12 mouse cellular contexts compared by ENCODE assay signal in genomic region chr2:29621636-29622035, GRCm38 (mm10). TPM values are rescaled to one million over a fixed set of nuclear protein-coding genes. Genes with fewer than 3 reads are reported as not detected.
DNase-seq lines count a peak whose midpoint lies in the region; ATAC-seq and TF ChIP-seq lines count a peak whose summit lies in the region.
"Had no signal": no experiment of that assay in that cellular context is flagged by ENCODE, and none has a peak within 500 bp of the region (broad histone marks: within the 10 kb centered on the region; RNA-seq: fewer than 3 reads in every experiment).

No protein-coding gene starts in this region.

- no peaks in the 10 kb centered on the region for H3K27me3 ChIP-seq in intestine, embryonic 14.5 days (replicated peaks; ENCODE audit: control insufficient read depth, insufficient read depth, low read length)
- H3K27me3 ChIP-seq in intestine, postnatal 0 days (replicated peaks; ENCODE audit: control insufficient read depth, insufficient read depth, low read length), result no peaks in the 10 kb centered on the region
- no peaks in the 10 kb centered on the region for H3K27me3 ChIP-seq in CH12.LX (replicated peaks)
- H3K27me3 ChIP-seq in embryonic facial prominence, embryonic 13.5 days, result no peaks in the 10 kb centered on the region
- H3K27me3 ChIP-seq in liver, embryonic 11.5 days (replicated peaks; ENCODE audit: control insufficient read depth, insufficient read depth, low read length), result no peaks in the 10 kb centered on the region

- H3K27ac ChIP-seq in intestine, embryonic 14.5 days (ENCODE audit: low read depth), result no peak overlapping the region
- H3K27ac ChIP-seq in intestine, postnatal 0 days (ENCODE audit: low read depth, low read length), result no peak overlapping the region
- peak overlapping the region; percentile 99 for H3K27ac ChIP-seq in CH12.LX (ENCODE audit: insufficient read depth, low read depth)
- H3K27ac ChIP-seq in embryonic facial prominence, embryonic 13.5 days, result no peak overlapping the region
- H3K27ac ChIP-seq in liver, embryonic 11.5 days (ENCODE audit: low read depth, low read length), result no peak overlapping the region

- TF ChIP-seq RAD21 in CH12.LX (IDR thresholded peaks at IDR 0.05; ENCODE audit: low read depth, low read length), result no peak

- H3K4me3 ChIP-seq in intestine, embryonic 14.5 days (ENCODE audit: low read depth, low read length), result no peak overlapping the region
- H3K4me3 ChIP-seq in intestine, postnatal 0 days (ENCODE audit: low read depth, low read length), result no peak overlapping the region
- H3K4me3 ChIP-seq in CH12.LX (replicated peaks in 1 of 3; ENCODE audit: low read depth in 2 of 3, low read length in 2 of 3, poor library complexity in 1 of 3), result peak overlapping the region; percentile 83 to 96 (median 93)
- H3K4me3 ChIP-seq in embryonic facial prominence, embryonic 13.5 days, result no peak overlapping the region
- no peak overlapping the region for H3K4me3 ChIP-seq in liver, embryonic 11.5 days (ENCODE audit: low read depth, low read length)

- TF ChIP-seq CTCF in intestine, postnatal 0 days (IDR thresholded peaks at IDR 0.05; ENCODE audit: low read depth), result no peak
- TF ChIP-seq CTCF in CH12.LX (conservative IDR thresholded peaks at IDR 0.05 in 1 of 2, IDR thresholded peaks at IDR 0.05 in 1 of 2; ENCODE audit: low read depth in 2 of 2, low read length in 2 of 2), result no peak

- 83% methylated on average over 3 of the region's 3 CpGs for WGBS in intestine, embryonic 14.5 days
- WGBS in intestine, postnatal 0 days, result 90% methylated on average over 3 of the region's 3 CpGs
- WGBS in embryonic facial prominence, embryonic 13.5 days, result 75% methylated on average over 3 of the region's 3 CpGs
- 78% methylated on average over 3 of the region's 3 CpGs for WGBS in liver, embryonic 11.5 days

- peak; percentile 21; the same call in 1 of the 2 replicates for TF ChIP-seq POLR2A in CH12.LX (IDR thresholded peaks at IDR 0.05; ENCODE audit: low read depth, low read length)

- no peak for ATAC-seq in intestine, embryonic 14.5 days (replicated peaks; ENCODE audit: low FRiP score, low TSS enrichment, low read depth)
- ATAC-seq in intestine, postnatal 0 days, result no peak
- ATAC-seq in embryonic facial prominence, embryonic 13.5 days (ENCODE audit: insufficient number of reproducible peaks, insufficient read depth, low FRiP score, low TSS enrichment, low read depth), result no peak
- ATAC-seq in liver, embryonic 11.5 days (replicated peaks; ENCODE audit: low FRiP score), result no peak

- H3K36me3 ChIP-seq in intestine, embryonic 14.5 days (ENCODE audit: control insufficient read depth, insufficient read depth, low read length), result no peaks in the 10 kb centered on the region
- no peaks in the 10 kb centered on the region for H3K36me3 ChIP-seq in intestine, postnatal 0 days (ENCODE audit: control insufficient read depth, insufficient read depth)
- H3K36me3 ChIP-seq in CH12.LX (replicated peaks in 1 of 2; ENCODE audit: control insufficient read depth in 1 of 2, insufficient read depth in 1 of 2, low read length in 1 of 2), result peaks cover 10 to 32% of the 10 kb centered on the region in 2 experiments
- no peaks in the 10 kb centered on the region for H3K36me3 ChIP-seq in embryonic facial prominence, embryonic 13.5 days
- no peaks in the 10 kb centered on the region for H3K36me3 ChIP-seq in liver, embryonic 11.5 days (ENCODE audit: control insufficient read depth, insufficient read depth, low read length)

- dilution Hi-C loops in CH12.LX (cut with MboI; ENCODE audit: extremely low pct_ligation_motif_present, extremely low pct_unique_long_range_greater_than_20kb, low sequenced_read_pairs), result no loop called here

- peaks cover 61% of the 10 kb centered on the region for H3K79me2 ChIP-seq in CH12.LX (replicated peaks; ENCODE audit: control insufficient read depth, extremely low read depth, insufficient read depth, poor library complexity, severe bottlenecking)

- no peak overlapping the region for H3K9ac ChIP-seq in intestine, embryonic 14.5 days (ENCODE audit: low read length)
- H3K9ac ChIP-seq in intestine, postnatal 0 days (ENCODE audit: low read depth, low read length), result no peak overlapping the region
- H3K9ac ChIP-seq in CH12.LX (ENCODE audit: insufficient read depth, low read depth), result peak overlapping the region; percentile 97
- H3K9ac ChIP-seq in embryonic facial prominence, embryonic 13.5 days, result peak overlapping the region; percentile 54; the same call in 1 of the 2 replicates
- no peak overlapping the region for H3K9ac ChIP-seq in liver, embryonic 11.5 days (ENCODE audit: low read depth, low read length)

- in situ Hi-C loops in CH12.LX (cut with MboI; ENCODE audit: low pct_ligation_motif_present, low pct_unique_long_range_greater_than_20kb, low sequenced_read_pairs), result no loop called here

- peaks cover 20% of the 10 kb centered on the region; the same call in 1 of the 2 replicates for H3K4me1 ChIP-seq in intestine, embryonic 14.5 days (replicated peaks; ENCODE audit: control insufficient read depth, insufficient read depth, low read length)
- peaks cover 14% of the 10 kb centered on the region for H3K4me1 ChIP-seq in intestine, postnatal 0 days (replicated peaks; ENCODE audit: control insufficient read depth, insufficient read depth, low read length)
- H3K4me1 ChIP-seq in CH12.LX (ENCODE audit: control insufficient read depth in 1 of 2, insufficient read depth in 2 of 2), result peaks cover 39 to 58% of the 10 kb centered on the region in 2 experiments
- H3K4me1 ChIP-seq in embryonic facial prominence, embryonic 13.5 days, result peaks cover 26% of the 10 kb centered on the region
- peaks cover 50% of the 10 kb centered on the region for H3K4me1 ChIP-seq in liver, embryonic 11.5 days (replicated peaks; ENCODE audit: control insufficient read depth, insufficient read depth, low read length)

- DNase-seq in intestine, embryonic 14.5 days (ENCODE audit: low spot score), result no peak
- DNase-seq in CH12.LX (ENCODE audit: extremely low read depth), result no peak
- DNase-seq in liver, embryonic 11.5 days (ENCODE audit: low spot score), result no peak
- DNase-seq in right cerebral cortex, adult 18-20 months, result no peak
- DNase-seq in ovary, adult 18-20 months (ENCODE audit: low spot score), result no peak
- DNase-seq in frontal cortex, postnatal 36 days (ENCODE audit: low spot score in 2 of 2), result no peak
- DNase-seq: adrenal gland, adult 8-10 months; cerebellum, adult 2 months; kidney, adult 8-10 months; left cerebral cortex, postnatal 4 days had no signal

- TF ChIP-seq EP300 in CH12.LX (IDR thresholded peaks at IDR 0.05; ENCODE audit: low read length), result no peak

- H3K9me3 ChIP-seq in intestine, embryonic 14.5 days (ENCODE audit: control insufficient read depth, low read length), result no peaks in the 10 kb centered on the region
- H3K9me3 ChIP-seq in intestine, postnatal 0 days (ENCODE audit: control insufficient read depth), result no peaks in the 10 kb centered on the region
- H3K9me3 ChIP-seq in CH12.LX (replicated peaks; ENCODE audit: low read length), result no peaks in the 10 kb centered on the region
- no peaks in the 10 kb centered on the region for H3K9me3 ChIP-seq in embryonic facial prominence, embryonic 13.5 days
- no peaks in the 10 kb centered on the region for H3K9me3 ChIP-seq in liver, embryonic 11.5 days (ENCODE audit: control insufficient read depth, low read length)

- H3K4me2 ChIP-seq in intestine, embryonic 14.5 days (ENCODE audit: low read length), result peak overlapping the region; percentile 56; the same call in 1 of the 2 replicates
- H3K4me2 ChIP-seq in intestine, postnatal 0 days (replicated peaks; ENCODE audit: low read depth), result no peak overlapping the region
- peak overlapping the region; percentile 94 for H3K4me2 ChIP-seq in CH12.LX (ENCODE audit: insufficient read depth, low read depth, poor library complexity, severe bottlenecking)
- peak overlapping the region; percentile 79; the same call in 1 of the 2 replicates for H3K4me2 ChIP-seq in embryonic facial prominence, embryonic 13.5 days
- H3K4me2 ChIP-seq in liver, embryonic 11.5 days, result peak overlapping the region; percentile 78

TF ChIP-seq in CH12.LX, 34 proteins besides CTCF, POLR2A, EP300 and RAD21:
- TF ChIP-seq TBP (conservative IDR thresholded peaks at IDR 0.05; ENCODE audit: low read depth, low read length) (no peak), HCFC1 (IDR thresholded peaks at IDR 0.05; ENCODE audit: low read depth, low read length) (no peak), UBTF (IDR thresholded peaks at IDR 0.05; ENCODE audit: low read depth, low read length) (no peak), MAFK (IDR thresholded peaks at IDR 0.05; ENCODE audit: insufficient replicate concordance, low read length) (no peak), NRF1 (IDR thresholded peaks at IDR 0.05; ENCODE audit: low read depth, low read length) (no peak), E2F4 (IDR thresholded peaks at IDR 0.05; ENCODE audit: insufficient replicate concordance, low read depth, low read length) (no peak), ZMIZ1 (IDR thresholded peaks at IDR 0.05; ENCODE audit: low read depth, low read length) (no peak)

RNA-seq across cellular contexts. Expression of gene Rapgef1, which starts 2.1 kb away (rescaled TPM):
- 15.1 and 15.7 TPM in 2 replicates for polyA plus RNA-seq in intestine, embryonic 14.5 days (2014; fragmentation: Nextera tagmentation; extraction: Ambion mirVana)
- 6.1 and 6.3 TPM in 2 replicates for polyA plus RNA-seq in intestine, postnatal 0 days (2015; fragmentation: Nextera tagmentation; extraction: Ambion mirVana)
- total RNA-seq in CH12.LX (2012; rRNA removed), result 149 and 185 TPM in 2 replicates
- total RNA-seq in CH12.LX (2014; rRNA removed), result 84.0 and 86.5 TPM in 2 replicates
- polyA plus RNA-seq in CH12.LX (2012; ENCODE audit: insufficient read length, low read depth), result 143 and 170 TPM in 2 replicates
- 14.4 and 15.0 TPM in 2 replicates for polyA plus RNA-seq in embryonic facial prominence, embryonic 13.5 days (2015; fragmentation: Nextera tagmentation; extraction: Ambion mirVana)
- polyA plus RNA-seq in liver, embryonic 11.5 days (2014; fragmentation: Nextera tagmentation; extraction: Ambion mirVana), result 15.2 and 16.5 TPM in 2 replicates

Comparison
In these comparisons a context has a peak if more than half of its experiments do, and no peak if none do; other contexts are left out.
1. H3K4me3 ChIP-seq: peak in CH12.LX (3 of 3); none in intestine, embryonic 14.5 days (single experiment), intestine, postnatal 0 days (single experiment), embryonic facial prominence, embryonic 13.5 days (single experiment) and liver, embryonic 11.5 days (single experiment).
2. H3K9ac ChIP-seq: peak in CH12.LX (single experiment) and embryonic facial prominence, embryonic 13.5 days (single experiment); none in intestine, embryonic 14.5 days (single experiment), intestine, postnatal 0 days (single experiment) and liver, embryonic 11.5 days (single experiment).